Mouse (Mus musculus): ENCODE results near the gene AC124502.3. TPM values are rescaled to one million over a fixed set of nuclear protein-coding genes. Genes with fewer than 3 reads are reported as not detected.
"Not testable (repeated sequence)": the region's sequence is repeated elsewhere in the genome, so short reads cannot be mapped to it uniquely, and the experiment has no call there.

AC124502.3 gene
- total RNA-seq, 4 experiments from 2014 or later, result 0.59 to 3.9 (median 1.9) TPM

GRCm38 (mm10) chr19:5085145-5085863 lies 46.6 kb downstream of the AC124502.3 start, which contains the start of gene Tmem151a:
Tmem151a (minus strand) TSS chr19:5085531.
- DNase-seq, result no peak

GRCm38 (mm10) chr19:5086533-5086932 lies 47.8 kb downstream of the AC124502.3 start:
- DNase-seq, result not testable (repeated sequence)

GRCm38 (mm10) chr19:5087884-5088728 lies 49.4 kb downstream of the AC124502.3 start, which contains the start of gene Yif1a:
Yif1a (plus strand) TSS chr19:5088538.
- DNase-seq, result peak; percentile 97

- DNase-seq, result no peak
Observed at GRCm38 (mm10) chr19:5089324-5089723, 50.6 kb downstream of the AC124502.3 start.

- DNase-seq, result no peak
Observed at GRCm38 (mm10) chr19:5092083-5092482, 53.4 kb downstream of the AC124502.3 start.

- DNase-seq, result no peak
Observed at GRCm38 (mm10) chr19:5093481-5094242, 55.0 kb downstream of the AC124502.3 start.

- peak; percentile 88 for DNase-seq
Observed at GRCm38 (mm10) chr19:5094243-5094632, 55.5 kb downstream of the AC124502.3 start.

- DNase-seq, result no peak
Observed at GRCm38 (mm10) chr19:5094746-5095417, 56.2 kb downstream of the AC124502.3 start.

- no peak for DNase-seq
Observed at GRCm38 (mm10) chr19:5095887-5096474, 57.3 kb downstream of the AC124502.3 start.

- no peak for DNase-seq
Observed at GRCm38 (mm10) chr19:5097521-5098362, 59.1 kb downstream of the AC124502.3 start.

- DNase-seq, result no peak
Observed at GRCm38 (mm10) chr19:5098363-5099143, 59.9 kb downstream of the AC124502.3 start, which contains the start of gene Cnih2. Cnih2 (minus strand) TSS chr19:5098521.

Other genes with a start within 250 kb of the AC124502.3 start
- gene Rbm4, start 245.0 kb upstream of the AC124502.3 start, total RNA-seq (2022), result 10 to 100 TPM; 54.0 to 83.2 (median 62.0) TPM
- gene Gm21992, start 227.3 kb upstream of the AC124502.3 start, total RNA-seq (2022), result 10 to 100 TPM; 20.7 to 31.8 (median 24.4) TPM
- 10 to 100 TPM; 43.7 to 64.6 (median 53.9) TPM for gene Rbm14, start 227.3 kb upstream of the AC124502.3 start, total RNA-seq (2022)
- 100 to 1,000 TPM; 101 to 198 (median 175) TPM for gene Ccs, start 199.6 kb upstream of the AC124502.3 start, total RNA-seq (2022)
- under 1 TPM; 0.15 to 0.59 (median 0.29) TPM for gene Ccdc87, start 199.5 kb upstream of the AC124502.3 start, total RNA-seq (2022)
- gene Ctsf, start 183.8 kb upstream of the AC124502.3 start, total RNA-seq (2022), result 100 to 1,000 TPM; 412 to 672 (median 540) TPM
- 1 to 10 TPM in 1 of 4 experiments, under 1 TPM in 3; 0.46 to 1.5 (median 0.75) TPM for gene Actn3, start 161.0 kb upstream of the AC124502.3 start, total RNA-seq (2022)
- 10 to 100 TPM; 26.3 to 35.8 (median 29.2) TPM for gene Zdhhc24, start 160.2 kb upstream of the AC124502.3 start, total RNA-seq (2022)
- 10 to 100 TPM in 2 of 4 experiments, 1 to 10 TPM in 2; 6.9 to 23.3 (median 12.5) TPM for gene Bbs1, start 132.3 kb upstream of the AC124502.3 start, total RNA-seq (2022)
- gene Dpp3, start 110.6 kb upstream of the AC124502.3 start, total RNA-seq (2022), result 100 to 1,000 TPM; 110 to 141 (median 132) TPM
- gene Peli3, start 95.8 kb upstream of the AC124502.3 start, total RNA-seq (2022), result 10 to 100 TPM; 10.9 to 19.5 (median 15.2) TPM
- gene Mrpl11, start 76.7 kb upstream of the AC124502.3 start, total RNA-seq (2022), result 10 to 100 TPM; 44.6 to 56.9 (median 53.6) TPM
- under 1 TPM; 0.17 to 0.43 (median 0.32) TPM for gene Npas4, start 48.6 kb upstream of the AC124502.3 start, total RNA-seq (2022)
- 1 to 10 TPM; 4.0 to 5.7 (median 4.5) TPM for gene Slc29a2, start 15.0 kb upstream of the AC124502.3 start, total RNA-seq (2022)
- 10 to 100 TPM; 44.3 to 54.2 (median 51.8) TPM for gene B4gat1, start 65 bp upstream of the AC124502.3 start, total RNA-seq (2022)
- 10 to 100 TPM; 30.0 to 40.1 (median 33.6) TPM for gene Brms1, start 2.5 kb downstream of the AC124502.3 start, total RNA-seq (2022)
- 1 to 10 TPM; 4.1 to 8.1 (median 7.7) TPM for gene Rin1, start 11.6 kb downstream of the AC124502.3 start, total RNA-seq (2022)
- gene Cd248, start 29.2 kb downstream of the AC124502.3 start, total RNA-seq (2022), result 10 to 100 TPM in 1 of 4 experiments, 1 to 10 TPM in 3; 8.9 to 11.8 (median 9.2) TPM
- gene Tmem151a, start 46.6 kb downstream of the AC124502.3 start, total RNA-seq (2022), result 1 to 10 TPM; 2.1 to 2.8 (median 2.6) TPM
- gene Yif1a, start 49.6 kb downstream of the AC124502.3 start, total RNA-seq (2022), result 10 to 100 TPM; 58.5 to 79.0 (median 62.9) TPM
- gene Cnih2, start 59.6 kb downstream of the AC124502.3 start, total RNA-seq (2022), result 1 to 10 TPM; 1.5 to 3.2 (median 2.6) TPM
- 100 to 1,000 TPM; 184 to 206 (median 197) TPM for gene Rab1b, start 68.2 kb downstream of the AC124502.3 start, total RNA-seq (2022)
- 10 to 100 TPM; 54.5 to 66.9 (median 61.4) TPM for gene Klc2, start 79.7 kb downstream of the AC124502.3 start, total RNA-seq (2022)
- 10 to 100 TPM; 23.9 to 35.0 (median 29.7) TPM for gene Pacs1, start 234.2 kb downstream of the AC124502.3 start, total RNA-seq (2022)